Mouse (Mus musculus) small intestine, adult 2 months (tissue): ENCODE measurements around the gene Gm17606. TPM values are rescaled to one million over a fixed set of nuclear protein-coding genes. Genes with fewer than 3 reads are reported as not detected.

ENCODE experiments used
- H3K27ac ChIP-seq: fragments of 200-500 bp; 2 replicates; pipeline ENCODE4 v1.5.1; 2012; ENCODE audit warnings: low read depth, low read length, control low read depth, inconsistent platforms; ENCODE audit not compliant: insufficient read depth
- H3K27me3 ChIP-seq: fragments of 200-500 bp; 2 replicates; pipeline ENCODE4 v1.6.1; 2012; ENCODE audit warnings: mild to moderate bottlenecking, moderate library complexity, low read length, inconsistent platforms; ENCODE audit not compliant: control insufficient read depth, insufficient read depth
- H3K36me3 ChIP-seq: fragments of 200-500 bp; 2 replicates; pipeline ENCODE4 v1.6.1; 2012; ENCODE audit warnings: mild to moderate bottlenecking, low read length, control low read depth, inconsistent platforms; ENCODE audit not compliant: control insufficient read depth, insufficient read depth
- H3K4me1 ChIP-seq: fragments of 200-500 bp; 2 replicates; pipeline ENCODE4 v1.6.1; 2012; ENCODE audit warnings: low read length, inconsistent platforms, mixed read lengths; ENCODE audit not compliant: control insufficient read depth, insufficient read depth, insufficient read length
- H3K4me3 ChIP-seq: fragments of 200-500 bp; 2 replicates; pipeline ENCODE4 v1.5.1; 2012; ENCODE audit warnings: low read depth, mild to moderate bottlenecking, control low read depth, inconsistent platforms, low read length, moderate library complexity
- CTCF ChIP-seq: fragments of 200-500 bp; IDR thresholded peaks from 2 replicates; pipeline ENCODE4 v1.5.1; 2012; ENCODE audit warnings: low read depth, mild to moderate bottlenecking, control low read depth, inconsistent platforms, low read length, moderate library complexity, mixed read lengths; ENCODE audit not compliant: insufficient replicate concordance, insufficient read length; ENCODE audit errors: extremely low read depth
- POLR2A ChIP-seq: fragments of 200-500 bp; IDR thresholded peaks from 2 replicates; pipeline ENCODE4 v1.6.1; 2012; ENCODE audit warnings: low read depth, mild to moderate bottlenecking, control low read depth, inconsistent platforms, low read length, moderate library complexity
- WGBS: fragments of 180-500 bp; shearing (Covaris S2); methylation state at CpG from one replicate; pipeline ENCODE4 v1.1.7; 2018; 5-methylcytosine and 5-hydroxymethylcytosine counted together
- polyA plus RNA-seq: library from polyadenylated mRNA; depleted of rRNA; stranded (reverse); fragments of >200 nt; gene quantifications from 2 replicates; pipeline ENCODE4 v1.2.3, GENCODE M21; 2012

Gene Gm17606
- polyA plus RNA-seq, 1 experiment = not detected

DNA sequence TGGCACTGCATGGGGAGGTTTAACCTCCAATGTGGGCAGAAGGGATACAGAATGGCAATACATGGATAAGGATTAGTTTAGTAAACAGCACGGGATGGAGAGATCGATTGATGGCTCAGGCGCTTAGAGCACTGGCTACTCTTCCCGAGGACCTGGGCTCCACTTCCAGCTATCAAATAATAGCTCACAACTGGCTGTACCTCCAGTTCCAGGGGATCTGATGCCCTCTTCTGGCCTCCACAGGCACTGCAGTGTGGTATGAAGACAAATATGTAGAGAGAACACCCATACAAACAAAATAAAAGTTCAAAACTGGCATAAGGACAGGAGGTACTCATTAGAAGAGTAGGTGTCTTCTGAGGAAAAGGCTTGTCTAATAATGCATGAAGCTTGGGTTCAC, 28.6 kb downstream of the Gm17606 start:
- TF ChIP-seq CTCF = peak; percentile 68; the same call in 1 of the 2 replicates
- TF ChIP-seq POLR2A = no peak
- Histone ChIP-seq H3K27ac (no peak overlapping the region), H3K4me1 (no peaks in the 10 kb centered on the region), H3K27me3 (no peaks in the 10 kb centered on the region), H3K4me3 (no peak overlapping the region), H3K36me3 (peaks cover 54% of the 10 kb centered on the region)
- WGBS = 46% methylated on average over 4 of the region's 4 CpGs

DNA sequence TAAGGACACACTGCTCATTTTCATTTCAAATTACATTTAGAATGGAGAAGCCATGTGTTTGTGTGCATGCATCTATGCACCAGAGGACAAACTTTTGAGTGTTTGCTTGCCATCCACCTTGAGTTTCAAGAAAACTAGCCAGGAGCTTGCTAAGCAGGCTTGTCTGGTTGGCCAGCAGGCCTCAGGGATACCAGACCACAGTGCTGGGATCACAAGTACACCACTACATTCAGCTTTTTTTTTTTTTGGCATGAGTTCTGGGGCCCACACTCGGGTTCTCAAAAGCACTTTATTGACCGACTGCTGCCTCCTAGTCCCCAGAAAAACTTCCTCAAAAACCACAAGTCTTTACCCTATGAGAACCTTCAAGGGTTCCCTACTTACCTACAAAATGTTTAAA, 33.6 kb downstream of the Gm17606 start:
- TF ChIP-seq POLR2A (no peak), CTCF (no peak)
- peaks cover 50% of the 10 kb centered on the region for H3K36me3 ChIP-seq
- H3K27me3 ChIP-seq = no peaks in the 10 kb centered on the region
- H3K4me3 ChIP-seq = no peak overlapping the region
- H3K27ac ChIP-seq = no peak overlapping the region
- 36% methylated on average over 2 of the region's 2 CpGs for WGBS
- no peaks in the 10 kb centered on the region for H3K4me1 ChIP-seq

DNA sequence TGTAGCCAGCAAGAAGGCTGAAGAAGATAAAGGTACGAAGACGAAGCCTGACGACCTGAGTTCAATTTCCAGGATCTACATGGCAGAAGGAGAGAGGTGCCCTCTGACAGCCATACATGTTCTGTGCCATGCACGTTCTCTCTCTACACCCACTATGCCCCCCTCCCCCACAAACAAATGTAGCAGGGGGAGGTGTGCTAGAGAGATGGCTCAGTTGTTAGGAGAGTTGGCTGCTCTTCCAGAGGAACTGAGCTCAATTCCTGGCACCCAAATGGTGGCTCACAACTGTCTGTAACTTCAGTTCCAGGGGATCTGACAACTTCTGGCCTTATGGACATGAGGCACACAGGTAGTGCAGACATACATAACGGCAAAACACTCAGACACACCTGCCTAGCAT, 35.5 kb downstream of the Gm17606 start:
- TF ChIP-seq POLR2A (no peak), CTCF (no peak)
- Histone ChIP-seq H3K36me3 (peaks cover 57% of the 10 kb centered on the region), H3K27me3 (no peaks in the 10 kb centered on the region), H3K4me1 (no peaks in the 10 kb centered on the region), H3K4me3 (no peak overlapping the region), H3K27ac (no peak overlapping the region)
- WGBS = 85% methylated on average over 5 of the region's 5 CpGs

DNA sequence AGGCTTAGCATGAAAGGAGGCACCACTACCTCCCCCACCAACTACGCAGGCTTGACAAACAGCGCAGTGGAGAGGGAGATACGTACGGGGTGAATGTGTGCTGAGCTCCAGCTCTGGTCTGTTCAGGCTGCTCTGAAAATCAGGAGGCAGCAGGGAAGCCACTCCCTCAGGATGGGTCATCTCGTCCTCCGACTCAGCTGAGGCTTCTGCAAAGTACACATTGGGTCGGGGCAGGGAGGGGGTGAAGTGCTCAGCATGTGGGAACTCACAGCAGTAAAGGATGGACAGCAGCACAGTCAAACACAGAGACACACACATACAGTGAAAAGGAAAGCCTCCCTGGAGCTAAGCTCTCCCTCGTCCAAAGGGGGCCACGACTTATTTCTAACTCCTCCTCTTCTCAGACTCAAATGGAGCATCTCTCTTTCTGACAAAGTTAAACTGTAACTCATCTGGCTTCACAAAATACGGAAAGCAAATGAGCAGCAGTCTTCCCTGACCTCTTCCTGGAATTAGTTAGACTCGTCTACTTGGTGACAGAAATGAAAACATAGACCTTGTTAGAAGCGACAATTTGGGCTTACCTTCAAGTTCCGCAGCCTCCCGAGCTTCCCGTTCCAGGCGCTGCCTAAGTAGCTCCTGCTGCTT, 38.0 kb downstream of the Gm17606 start:
- peaks cover 60% of the 10 kb centered on the region for H3K36me3 ChIP-seq
- TF ChIP-seq CTCF (no peak), POLR2A (no peak)

DNA sequence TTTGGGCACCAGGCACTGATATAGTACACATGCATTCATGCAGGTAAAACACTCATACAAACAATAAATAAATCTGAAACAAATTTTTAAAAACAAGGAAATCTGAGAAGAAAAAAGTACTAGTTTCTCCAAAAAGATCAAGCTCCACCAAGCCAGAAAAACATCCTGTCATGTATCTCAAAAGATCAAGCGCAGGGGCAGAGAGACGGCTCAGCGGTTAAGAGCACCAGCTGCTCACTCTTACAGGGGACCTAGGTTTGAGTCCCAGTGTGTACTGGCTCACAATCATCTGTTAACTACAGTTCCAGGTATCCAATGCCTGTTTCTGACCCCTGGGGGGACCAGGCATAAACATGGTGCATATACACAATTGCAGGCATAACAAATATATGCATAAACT, 41.6 kb downstream of the Gm17606 start:
- Histone ChIP-seq H3K27me3 (no peaks in the 10 kb centered on the region), H3K36me3 (peaks cover 39% of the 10 kb centered on the region), H3K4me1 (no peaks in the 10 kb centered on the region), H3K4me3 (no peak overlapping the region), H3K27ac (no peak overlapping the region)
- TF ChIP-seq POLR2A (no peak), CTCF (no peak)
- 82% methylated on average over 3 of the region's 3 CpGs for WGBS

More for the DNA sequence above, 38.0 kb downstream of the Gm17606 start:
- Histone ChIP-seq H3K4me3 (no peak overlapping the region), H3K4me1 (no peaks in the 10 kb centered on the region), H3K27ac (no peak overlapping the region), H3K27me3 (no peaks in the 10 kb centered on the region)
- 84% methylated on average over 16 of the region's 16 CpGs for WGBS

DNA sequence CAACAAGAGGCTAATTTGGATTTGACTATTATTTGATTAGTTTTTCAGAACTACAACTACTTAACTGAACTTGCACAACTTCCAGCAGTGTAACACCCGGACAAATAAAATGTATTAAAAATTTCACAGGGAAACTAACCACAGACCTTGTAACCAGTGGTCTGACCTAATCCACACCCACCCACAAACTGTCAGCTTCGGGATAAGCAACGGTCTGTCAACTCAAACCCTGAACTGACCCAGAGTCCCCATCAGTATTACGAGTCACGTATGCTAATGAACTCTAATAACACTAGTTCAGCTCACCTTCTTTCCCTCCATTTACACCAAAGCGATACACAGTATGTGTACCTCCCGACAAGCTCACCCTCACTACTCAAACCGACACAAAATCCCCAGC, 44.7 kb downstream of the Gm17606 start:
- peak overlapping the region; percentile 99; the same call in 1 of the 2 replicates for H3K27ac ChIP-seq
- 1% methylated on average over 8 of the region's 8 CpGs for WGBS
- peak overlapping the region; percentile 95; the same call in 1 of the 2 replicates for H3K4me3 ChIP-seq
- no peaks in the 10 kb centered on the region for H3K27me3 ChIP-seq
- H3K36me3 ChIP-seq = peaks cover 28% of the 10 kb centered on the region
- no peak for TF ChIP-seq CTCF
- TF ChIP-seq POLR2A = no peak
- H3K4me1 ChIP-seq = peaks cover 2% of the 10 kb centered on the region; the same call in 1 of the 2 replicates

DNA sequence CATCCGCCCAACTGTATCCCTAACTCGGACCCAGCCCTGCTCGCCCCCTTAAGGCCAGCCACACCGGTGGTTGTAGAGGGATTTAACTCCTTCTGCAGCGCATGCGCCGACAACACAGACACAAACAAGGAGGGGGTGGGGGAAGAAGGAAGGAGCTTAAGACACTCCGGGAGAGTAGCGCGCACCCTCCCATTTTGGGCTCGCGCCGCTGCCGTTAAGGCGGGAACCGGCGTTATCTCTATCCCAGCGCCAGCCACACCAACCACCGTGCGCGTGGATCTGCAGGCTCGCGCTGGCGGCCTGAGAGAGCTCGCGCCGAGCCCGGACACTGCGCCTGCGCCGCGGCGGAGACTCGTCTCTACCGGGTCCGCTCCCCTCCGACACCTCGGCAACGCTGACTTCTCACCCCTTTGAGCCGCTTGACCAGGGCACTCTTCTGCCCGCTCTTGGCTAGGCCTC, 45.3 kb downstream of the Gm17606 start, which contains the start of gene 1700123O20Rik:
Gene 1700123O20Rik (plus strand): TSS at position 154 of the 459 bp plus-strand sequence.
- Histone ChIP-seq H3K4me3 (peak within 1 kb of the TSS; percentile 95), H3K36me3 (peaks cover 28% of the 10 kb centered on the region), H3K4me1 (peaks cover 2% of the 10 kb centered on the region; the same call in 1 of the 2 replicates), H3K27ac (peak within 1 kb of the TSS; percentile 99), H3K27me3 (no peaks in the 10 kb centered on the region)
- under 1% methylated on average over 41 of the region's 41 CpGs for WGBS
- TF ChIP-seq POLR2A = no peak; the same call in 1 of the 2 replicates
- TF ChIP-seq CTCF = no peak
